Mouse (Mus musculus) megakaryocyte-erythroid progenitor cell, adult 5-6 weeks (primary cell): ENCODE measurements around the gene Fbxo34. TPM values are rescaled to one million over a fixed set of nuclear protein-coding genes. Genes with fewer than 3 reads are reported as not detected.
A peak's percentile ranks its signal among the peaks of the same experiment; 100 is the strongest.
"Not testable (repeated sequence)": the region's sequence is repeated elsewhere in the genome, so short reads cannot be mapped to it uniquely, and the experiment has no call there.

Experiments used
- ATAC-seq: replicated peaks from 2 replicates; pipeline ENCODE4 v1.8.0; 2016; ENCODE audit warnings: mild to moderate bottlenecking, inconsistent platforms; ENCODE audit not compliant: severe bottlenecking, poor library complexity, low FRiP score, low TSS enrichment
- total RNA-seq, 2 experiments: library from RNA; stranded (forward) in 1 of 2; stranded (reverse) in 1 of 2; fragments of 200-1000, 215-1000 nt in 1 of 2; fragments of >200 nt in 1 of 2; fragmentation: Nextera tagmentation in 1 of 2; gene quantifications; 2 replicates each; pipeline ENCODE4 v1.2.3; 2014 to 2017

Fbxo34 gene
- total RNA-seq, 2 experiments from 2014 or later: 14.5 to 16.0 TPM

DNA sequence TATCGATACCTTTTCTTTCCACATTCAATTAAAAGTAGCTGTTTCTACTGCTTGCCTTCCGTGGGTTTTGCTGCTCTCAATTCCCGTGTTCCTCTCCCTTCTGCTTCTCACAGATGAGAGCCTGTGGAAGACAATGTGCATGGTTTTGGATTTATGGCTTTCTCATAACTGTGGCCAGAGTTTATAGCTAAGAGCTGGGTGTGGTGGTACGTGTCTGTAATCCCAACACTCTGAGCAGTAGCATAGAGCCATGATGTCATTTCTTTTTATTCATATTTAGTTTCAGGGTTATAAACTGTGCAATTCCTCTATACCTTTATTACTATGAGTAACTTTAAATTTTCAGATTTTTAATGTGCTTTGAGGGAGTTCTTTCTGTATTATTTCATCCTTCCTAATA lies 60.0 kb downstream of the Fbxo34 start:
- no peak for ATAC-seq

DNA sequence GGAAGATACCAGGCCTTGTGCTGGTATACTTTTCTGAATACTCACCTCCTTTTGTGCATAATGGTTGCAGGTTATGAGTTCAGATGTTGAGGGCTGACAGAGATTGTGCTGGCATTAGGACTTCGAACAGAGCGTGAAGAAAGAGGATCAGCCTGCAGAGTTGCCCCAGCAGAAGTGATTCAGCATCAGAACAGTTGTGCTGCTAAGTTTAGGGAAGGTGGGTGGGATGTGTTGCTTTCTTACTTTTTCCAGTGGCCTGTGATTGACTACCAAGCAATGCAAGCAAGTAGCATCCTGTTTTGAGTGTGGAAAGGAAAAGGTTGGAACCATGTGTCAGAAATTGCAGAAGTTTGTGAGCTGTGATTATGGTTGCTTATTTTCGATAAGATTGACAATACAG lies 63.4 kb downstream of the Fbxo34 start:
- ATAC-seq: no peak

DNA sequence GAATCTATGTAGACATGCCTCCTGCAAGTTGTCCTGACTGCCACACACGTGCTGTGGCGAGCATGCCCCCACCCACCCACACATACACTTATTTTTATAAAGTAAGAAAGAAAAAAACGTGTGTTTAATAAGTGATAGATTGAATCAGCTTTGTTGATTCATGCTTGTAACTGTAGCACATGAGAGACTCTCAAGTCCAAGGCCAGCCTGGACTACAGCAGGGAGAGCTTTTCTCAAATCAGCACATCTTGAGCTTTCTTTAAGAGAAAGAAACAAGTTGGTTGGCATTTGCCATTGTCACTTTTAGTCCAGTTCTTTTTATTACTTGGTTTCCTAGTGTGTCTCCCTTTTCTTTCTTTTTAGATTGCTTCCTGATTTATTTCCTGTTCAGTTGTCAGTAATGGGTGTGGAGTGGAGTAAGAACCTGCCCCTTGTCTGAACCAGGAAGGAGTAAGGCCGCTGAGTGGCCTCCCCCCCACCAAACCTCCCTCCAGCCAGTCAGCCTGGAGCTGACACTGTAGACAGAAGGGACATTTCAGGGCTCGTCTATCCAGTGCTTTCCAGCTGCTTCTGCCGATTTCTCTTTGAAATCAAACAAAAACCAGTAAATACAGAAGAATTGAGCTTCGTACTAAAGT lies 64.7 kb downstream of the Fbxo34 start:
- ATAC-seq: no peak

DNA sequence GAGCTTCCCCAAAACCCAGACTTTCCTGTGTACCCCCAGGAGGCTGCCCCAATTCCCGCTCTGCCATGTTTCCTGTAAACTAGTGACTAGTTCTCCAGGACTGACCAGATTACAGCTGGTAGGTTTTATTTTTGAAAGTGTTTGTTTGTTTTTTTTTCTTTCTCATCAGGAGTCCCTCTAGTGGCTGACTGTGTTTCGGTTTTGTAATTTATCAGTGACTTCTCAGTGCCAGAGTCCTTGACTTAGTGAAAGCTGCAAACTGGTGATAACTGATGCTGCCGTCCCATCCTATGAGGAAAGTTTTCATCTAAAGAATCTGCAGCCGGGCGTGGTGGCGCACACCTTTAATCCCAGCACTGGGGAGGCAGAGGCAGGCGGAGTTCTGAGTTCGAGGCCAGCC lies 65.4 kb downstream of the Fbxo34 start:
- peak; percentile 86 for ATAC-seq

DNA sequence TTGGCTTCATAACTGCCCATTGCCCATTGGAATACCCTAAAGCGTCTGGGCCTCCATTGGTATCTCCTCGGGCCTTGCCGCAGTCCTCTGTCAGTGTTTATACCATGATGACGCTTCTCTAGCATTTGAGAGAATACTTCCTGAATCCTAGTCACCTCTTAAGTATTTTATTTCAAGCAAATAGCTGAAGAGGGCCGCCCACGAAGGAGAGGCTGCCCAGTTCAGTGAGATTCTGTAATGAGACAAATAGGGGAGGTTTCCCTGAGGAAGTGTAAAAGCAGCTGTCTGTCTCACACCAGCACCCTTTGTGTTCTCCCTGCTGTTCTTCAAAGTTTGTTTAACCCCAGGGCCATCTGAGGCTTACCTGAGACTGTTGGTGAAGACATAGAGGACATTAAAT lies 66.5 kb downstream of the Fbxo34 start:
- ATAC-seq: no peak

DNA sequence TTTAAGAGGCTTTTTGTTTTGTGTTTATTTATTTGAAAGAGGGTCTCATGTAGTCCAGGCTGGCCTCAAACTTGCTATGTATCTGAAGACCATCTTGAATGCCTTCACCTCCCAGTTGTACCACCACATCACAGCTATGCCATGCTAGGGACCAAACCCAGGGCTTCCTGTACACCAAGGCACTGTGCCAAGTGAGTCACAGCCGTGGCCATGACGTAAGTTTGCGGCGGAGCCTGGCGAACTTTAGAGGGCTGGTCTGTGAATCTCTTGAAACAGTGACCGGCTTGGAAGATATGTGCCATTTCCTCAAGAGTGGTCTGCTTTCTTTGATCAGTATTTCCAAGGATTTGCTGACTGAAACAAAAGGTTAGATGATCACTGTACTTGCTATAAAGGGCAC lies 68.4 kb downstream of the Fbxo34 start:
- no peak for ATAC-seq

DNA sequence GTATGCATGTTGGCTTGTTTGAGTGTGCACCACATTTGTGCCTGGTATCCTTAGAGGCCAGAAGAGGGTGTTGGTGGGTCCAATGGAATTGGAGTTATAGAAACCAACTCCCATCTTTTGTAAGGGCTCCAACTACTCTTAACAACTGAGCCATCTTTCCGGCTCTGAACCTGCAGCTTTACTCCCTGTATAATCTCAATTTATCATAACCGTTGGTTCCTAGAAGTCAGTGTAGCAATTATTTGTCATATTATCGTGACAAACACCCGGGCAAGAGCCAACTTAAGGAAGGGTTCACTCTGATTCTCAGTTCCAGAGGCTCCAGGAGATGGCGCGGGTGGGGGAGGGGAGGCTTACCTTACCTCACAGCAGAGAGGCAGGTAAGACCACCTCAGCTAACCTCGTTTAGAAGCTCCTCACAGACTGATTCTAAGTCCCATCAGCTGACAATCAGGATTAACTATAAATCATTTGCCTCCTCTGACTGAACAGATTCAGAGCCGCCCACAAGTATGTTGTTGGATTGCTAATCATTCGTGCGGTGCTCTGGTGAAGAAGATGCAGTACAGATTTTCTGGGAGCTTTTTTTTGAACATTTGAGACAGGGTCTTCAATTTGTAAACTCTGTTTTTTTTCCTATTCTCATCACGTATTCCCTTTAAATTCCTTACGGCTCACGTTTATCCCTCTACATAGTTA lies 70.7 kb downstream of the Fbxo34 start:
- no peak for ATAC-seq

DNA sequence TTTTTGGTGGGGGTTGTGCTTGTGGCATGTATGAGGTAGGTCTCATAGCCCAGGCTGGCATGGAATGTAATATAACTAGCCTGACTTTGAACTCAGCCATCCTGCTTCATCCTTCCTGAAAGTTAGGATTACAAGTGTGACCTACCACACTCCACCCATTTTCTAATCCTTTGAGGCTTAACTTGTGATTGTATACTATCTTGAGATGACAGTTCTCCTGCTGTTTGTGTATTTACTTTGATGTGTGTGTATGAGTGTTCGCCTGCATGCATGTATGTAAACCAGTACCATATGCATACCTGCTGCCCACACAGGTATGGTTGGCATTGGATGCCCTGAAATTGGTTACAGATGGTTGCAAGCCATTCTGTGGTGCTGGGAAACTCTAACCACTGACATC lies 71.4 kb downstream of the Fbxo34 start:
- no peak for ATAC-seq

DNA sequence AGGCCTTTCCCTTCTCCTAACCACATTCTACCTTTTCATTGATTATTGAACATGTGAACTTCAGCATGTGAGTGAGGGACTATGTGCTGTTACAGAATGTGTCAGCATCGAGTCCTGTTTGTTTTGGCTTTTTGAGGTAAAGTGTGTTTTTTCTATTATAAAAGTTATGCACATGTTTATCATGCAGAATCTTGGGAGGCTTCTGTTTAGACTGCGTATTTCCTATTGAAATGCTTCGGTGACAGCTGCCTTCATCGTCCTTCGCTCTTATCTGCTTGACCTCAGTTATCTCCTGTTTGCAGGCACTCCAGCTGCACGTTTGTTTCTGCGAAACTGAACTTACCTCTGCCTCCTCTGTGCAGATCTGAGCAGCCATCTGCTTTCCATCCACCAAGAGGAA lies 72.1 kb downstream of the Fbxo34 start:
- peak; percentile 93 for ATAC-seq

DNA sequence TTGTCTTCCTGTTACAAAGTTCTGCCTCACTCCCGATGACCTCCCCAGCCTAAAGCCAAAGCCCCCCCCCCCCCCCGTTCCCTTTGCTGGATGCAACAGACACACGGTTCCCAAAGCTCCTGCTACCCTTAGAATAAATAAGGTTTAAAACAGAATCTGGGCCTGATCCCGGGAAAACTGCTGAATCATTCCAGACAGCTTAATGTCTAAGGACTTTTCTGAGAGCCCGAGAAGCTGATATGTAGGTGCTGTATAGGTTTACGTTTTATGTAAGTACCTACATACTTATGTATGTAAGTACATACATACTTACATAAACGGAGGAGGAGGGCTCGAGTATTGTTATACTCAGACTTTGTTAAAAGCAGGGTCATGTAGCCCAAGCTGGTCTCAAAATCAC lies 75.2 kb downstream of the Fbxo34 start:
- no peak for ATAC-seq

DNA sequence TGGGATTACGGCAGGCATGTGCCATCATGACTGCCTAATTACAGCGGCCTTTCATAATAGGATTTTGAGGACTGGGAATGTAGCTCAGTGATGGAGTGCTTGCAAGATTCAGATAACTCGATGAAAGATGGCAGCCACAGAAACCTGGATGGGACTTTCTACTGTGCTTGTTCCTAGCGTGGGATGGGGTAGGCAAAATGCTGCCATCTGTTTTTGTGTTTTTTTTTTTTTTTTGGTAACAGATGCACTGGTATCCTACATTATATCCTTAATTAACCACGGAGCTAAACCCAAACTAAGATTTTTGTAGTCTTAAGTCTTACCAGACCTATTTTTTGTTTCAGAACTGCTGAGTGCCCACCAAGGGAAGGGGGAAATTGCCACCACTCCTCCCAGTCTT lies 75.6 kb downstream of the Fbxo34 start:
- ATAC-seq: no peak

DNA sequence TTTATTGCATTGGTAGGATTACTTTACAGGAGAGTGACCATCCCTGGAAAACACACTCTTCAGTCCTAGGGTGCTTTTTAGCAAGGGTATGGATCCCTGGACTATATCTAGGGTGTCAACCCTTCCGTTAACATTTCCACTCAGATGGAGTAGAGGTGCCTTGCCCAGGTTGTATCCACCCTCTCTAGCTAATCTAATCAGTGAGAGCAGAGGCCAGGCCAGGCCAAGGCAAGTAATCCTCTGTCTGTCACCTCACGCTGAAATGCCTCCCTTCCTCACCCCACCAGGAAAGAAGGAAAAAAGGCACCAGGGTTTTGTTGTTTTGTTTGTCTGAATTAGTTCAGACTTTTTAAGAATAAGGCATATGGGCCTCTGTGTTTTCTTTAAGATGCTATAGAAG lies 77.6 kb downstream of the Fbxo34 start:
- ATAC-seq: peak; percentile 77

DNA sequence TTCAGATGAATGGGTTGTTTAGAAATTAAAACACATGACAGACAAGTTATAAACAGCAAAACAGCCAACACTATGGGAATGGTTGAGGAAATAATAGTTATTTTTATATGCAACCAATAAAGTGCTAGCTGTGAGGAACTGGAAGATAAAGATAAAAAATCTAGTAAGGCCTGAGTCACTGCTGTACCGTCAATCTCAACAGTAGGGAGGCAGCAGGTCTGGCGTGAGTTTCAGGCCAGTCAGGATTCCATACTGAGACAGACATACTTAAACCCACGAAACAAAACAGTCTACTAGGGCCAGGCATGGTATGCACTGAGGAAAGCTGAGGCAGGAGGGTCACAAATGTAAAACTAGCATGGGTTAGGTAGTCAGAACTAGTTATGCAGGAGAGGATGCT lies 78.1 kb downstream of the Fbxo34 start:
- ATAC-seq: no peak

DNA sequence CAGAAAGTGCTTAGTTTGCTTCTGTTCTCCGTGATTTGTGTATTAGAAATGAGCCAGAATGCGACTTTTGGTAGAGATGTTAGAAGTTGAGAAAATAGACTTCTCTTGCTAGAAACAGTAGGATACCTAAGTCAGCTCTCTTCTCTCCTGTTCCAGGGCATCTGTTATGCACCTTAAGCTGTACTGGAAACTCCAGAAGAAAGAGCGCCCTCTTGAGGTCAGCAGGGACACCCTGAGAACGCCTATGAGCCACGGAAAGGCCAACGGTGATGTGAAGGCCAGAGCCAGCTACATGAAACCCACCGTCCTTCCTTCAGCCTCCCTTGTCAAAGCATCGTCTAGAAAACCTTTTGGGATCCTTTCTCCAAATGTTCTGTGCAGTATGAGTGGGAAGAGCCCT lies 78.8 kb downstream of the Fbxo34 start:
- ATAC-seq: no peak

DNA sequence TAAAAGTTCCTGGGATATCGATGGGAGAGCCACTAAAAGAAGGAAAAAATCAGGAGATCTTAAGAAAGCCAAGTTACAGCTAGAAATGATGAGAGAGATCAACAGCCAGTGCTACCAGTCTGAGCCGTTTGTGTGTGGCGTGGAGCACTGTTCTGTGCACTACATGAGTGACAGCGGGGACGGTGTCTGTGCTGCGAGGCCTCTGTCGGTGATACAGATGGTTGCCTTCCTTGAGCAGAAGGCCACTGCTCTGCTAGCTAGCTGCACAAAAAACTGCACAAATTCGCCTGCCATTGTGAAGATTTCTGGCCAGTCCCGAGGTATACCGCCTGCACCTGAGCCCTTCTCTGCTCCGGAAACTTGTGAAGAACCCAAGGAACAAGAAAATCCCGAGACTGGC lies 79.4 kb downstream of the Fbxo34 start:
- ATAC-seq: not testable (repeated sequence)

DNA sequence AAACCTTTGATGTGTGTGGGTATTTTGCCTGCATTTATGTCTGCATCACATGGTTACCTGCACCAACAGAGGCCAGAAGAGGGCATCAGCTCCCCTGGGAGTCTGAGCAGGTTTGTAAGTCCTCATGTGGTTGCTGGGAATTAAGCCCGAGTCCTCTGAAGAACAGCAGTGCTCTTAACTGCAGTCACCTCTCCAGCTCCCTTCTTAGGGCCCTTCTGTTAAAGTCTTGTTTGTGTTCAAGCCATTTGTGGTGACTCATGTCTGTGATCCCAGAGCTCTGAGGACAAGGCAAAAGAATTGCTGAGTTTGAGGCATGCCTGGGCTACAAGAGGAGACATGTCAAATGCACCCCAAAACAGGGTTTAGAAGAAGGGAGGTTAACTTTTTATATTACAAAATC lies 82.3 kb downstream of the Fbxo34 start:
- ATAC-seq: no peak

DNA sequence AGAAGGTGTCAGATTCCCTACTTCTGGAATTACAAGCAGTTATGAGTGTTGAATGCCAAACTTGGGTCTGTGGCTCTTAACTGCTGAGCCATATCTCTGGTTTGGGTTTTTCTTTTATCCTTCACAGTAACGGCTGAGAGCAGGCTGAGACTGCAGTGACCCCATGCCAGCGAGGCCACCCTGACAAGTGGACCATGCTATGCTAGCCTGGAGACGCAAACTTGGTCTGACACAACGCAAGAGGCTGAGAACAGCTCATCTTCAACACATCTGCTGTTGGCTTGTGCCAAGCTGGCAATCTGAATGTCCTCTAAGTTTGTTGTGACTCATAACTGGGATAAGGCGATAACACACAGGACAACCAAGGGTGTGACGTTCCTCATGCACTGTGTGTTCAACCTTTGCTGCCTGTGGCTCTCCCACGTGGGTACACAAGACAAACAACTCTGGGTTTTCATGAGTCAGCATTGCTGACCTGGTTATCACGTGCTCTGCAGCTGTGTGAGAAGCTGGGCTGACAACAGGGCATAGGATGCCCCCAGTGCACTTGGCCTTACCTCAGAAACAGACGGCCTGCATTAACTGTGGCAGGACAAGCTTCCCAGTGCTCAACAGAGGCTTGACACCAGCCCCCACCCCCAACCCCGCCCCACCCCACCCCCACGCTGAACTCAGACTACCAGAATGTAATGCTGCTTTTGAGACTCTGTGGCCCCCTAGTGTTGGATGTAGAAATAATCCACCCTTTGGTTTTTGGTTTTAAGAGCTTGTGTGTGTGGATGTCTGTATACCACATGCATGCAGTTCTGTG lies 83.3 kb downstream of the Fbxo34 start:
- peak; percentile 97 for ATAC-seq

DNA sequence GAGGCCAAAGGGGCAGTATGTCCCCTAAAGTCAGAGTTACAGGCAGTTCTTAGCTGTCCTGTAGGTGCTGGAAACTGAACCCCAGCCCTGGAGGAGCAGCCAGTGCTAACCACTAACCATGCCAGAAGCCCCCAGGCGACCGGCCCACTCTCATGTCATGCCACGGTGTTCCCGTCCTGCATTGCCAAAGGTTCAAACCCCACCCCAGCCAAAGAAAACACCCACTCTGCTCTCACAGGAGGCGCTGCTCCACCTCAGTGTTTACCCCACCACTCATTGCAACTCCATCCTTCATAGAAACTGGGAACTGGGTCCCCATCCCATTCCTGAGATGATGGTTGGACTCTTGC lies 83.9 kb downstream of the Fbxo34 start:
- ATAC-seq: no peak

DNA sequence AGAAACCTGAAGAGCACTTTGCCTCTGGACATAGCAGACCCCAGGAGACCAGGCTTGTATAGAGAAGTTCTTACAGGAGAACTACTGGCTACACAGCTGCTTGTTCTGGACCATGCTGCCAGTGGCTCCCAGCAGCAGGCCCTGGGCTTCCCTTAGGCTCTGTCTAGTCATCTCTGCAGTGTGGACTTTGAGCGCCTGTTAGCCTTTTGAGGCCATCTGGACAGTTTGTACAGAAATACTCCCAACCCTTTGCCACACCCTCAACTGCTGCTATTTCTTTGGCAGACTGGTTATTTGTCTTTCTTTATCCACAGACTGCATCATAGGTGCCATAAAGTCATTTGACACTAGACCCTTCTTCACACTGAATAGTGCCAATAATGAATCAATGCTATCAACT lies 84.9 kb downstream of the Fbxo34 start:
- ATAC-seq: no peak

DNA sequence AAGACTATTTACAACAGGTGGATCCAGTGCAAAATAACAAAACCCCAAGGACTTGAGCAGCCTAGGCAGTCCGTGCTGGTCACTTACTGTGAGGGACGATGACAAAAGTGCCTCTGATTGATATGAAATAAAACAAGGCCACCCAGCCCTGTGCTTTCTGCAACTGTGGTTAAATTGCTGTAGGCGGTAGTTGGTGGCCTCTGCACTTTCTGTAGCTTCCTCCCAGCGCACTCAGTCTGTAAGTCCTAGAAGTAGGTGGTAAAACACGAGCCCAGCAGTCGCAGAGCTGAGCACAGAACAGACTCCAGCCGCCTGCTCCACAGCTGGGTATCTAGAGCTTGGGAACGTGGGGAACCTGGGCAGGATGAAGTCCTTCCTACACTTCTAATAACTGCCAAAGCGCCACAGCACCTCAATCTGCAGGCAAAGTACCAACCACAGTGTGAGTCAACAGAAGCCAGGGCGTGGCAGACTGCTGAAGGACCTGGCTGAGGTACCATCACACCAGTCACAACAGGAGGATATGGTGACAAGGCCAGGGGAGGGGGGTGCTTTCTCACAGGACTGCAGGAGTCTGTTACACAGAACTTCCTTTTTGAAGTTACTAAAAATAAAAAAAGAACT lies 91.2 kb downstream of the Fbxo34 start:
- ATAC-seq: no peak
